Mouse (Mus musculus): ENCODE data around the gene Zrsr1.

Zrsr1 gene

GRCm38 (mm10) chr11:23008824-23009200 lies 37.0 kb downstream of the Zrsr1 start:
- DNase-seq (ENCODE audit: low spot score in 2 of 2), result no peak

GRCm38 (mm10) chr11:23013096-23013495 lies 41.3 kb downstream of the Zrsr1 start:
- no peak for DNase-seq (ENCODE audit: low spot score in 2 of 2)

DNA sequence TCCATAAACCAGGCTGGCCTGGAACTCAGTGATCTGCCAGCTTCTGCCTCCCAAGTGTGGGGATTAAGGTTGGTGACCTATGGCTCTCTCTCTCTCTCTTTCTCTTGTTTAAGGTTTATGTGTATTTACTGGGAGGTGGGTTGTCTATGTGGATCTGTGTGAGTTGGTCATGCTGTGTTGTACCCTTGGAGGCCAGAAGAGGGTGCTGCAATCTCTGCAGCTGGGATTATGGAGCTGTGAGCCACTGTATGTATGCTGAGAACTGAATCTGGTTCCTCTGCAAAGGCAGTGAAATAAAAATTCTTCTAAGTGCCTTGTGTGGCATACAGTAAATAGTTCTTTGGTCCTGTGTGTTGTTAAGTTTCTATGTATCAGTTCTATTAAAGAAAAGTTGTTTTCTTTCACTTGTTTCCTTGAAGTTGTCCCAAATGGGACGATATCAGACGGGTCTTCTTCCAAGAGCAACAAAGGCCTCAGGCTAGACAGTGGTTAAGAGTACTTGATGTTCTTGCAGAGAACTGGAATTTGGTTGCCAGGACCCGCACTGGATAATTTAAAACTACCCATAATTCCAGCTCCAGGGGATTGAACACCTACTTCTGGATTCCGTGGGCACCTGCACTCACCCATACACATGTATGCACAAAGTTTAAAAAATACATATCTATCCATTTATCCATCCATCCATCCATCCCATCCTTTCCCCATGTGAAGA lies 41.9 kb downstream of the Zrsr1 start:
- no peak for DNase-seq (ENCODE audit: low spot score in 2 of 2)

- no peak for DNase-seq (ENCODE audit: low spot score in 2 of 2)
These were observed 43.2 kb downstream of the Zrsr1 start for GRCm38 (mm10) chr11:23014996-23015395.

- no peak for DNase-seq (ENCODE audit: low spot score in 2 of 2)
These were observed 46.1 kb downstream of the Zrsr1 start for GRCm38 (mm10) chr11:23017943-23018342.

- no peak for DNase-seq (ENCODE audit: low spot score in 2 of 2)
These were observed 48.4 kb downstream of the Zrsr1 start for GRCm38 (mm10) chr11:23020116-23020770.

DNA sequence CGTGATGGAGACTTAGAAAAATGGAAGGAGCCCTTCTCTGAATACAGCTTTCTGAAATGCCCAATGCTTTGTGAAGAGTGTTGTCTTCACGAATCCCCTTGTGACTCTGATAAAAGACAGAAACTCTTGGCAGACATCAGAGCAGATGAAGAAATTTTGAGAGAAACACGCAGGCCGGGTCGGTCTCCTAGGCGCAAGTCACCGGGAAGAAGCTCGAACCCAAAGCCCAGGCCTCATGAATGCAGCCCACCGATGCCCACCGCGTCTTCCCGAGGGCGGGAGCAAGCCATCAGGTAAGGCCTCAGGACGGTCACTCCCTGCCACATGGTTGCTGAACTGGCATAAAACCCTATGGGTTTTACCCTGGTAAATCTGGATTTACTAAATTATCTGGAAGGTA lies 49.0 kb downstream of the Zrsr1 start:
- no peak for DNase-seq (ENCODE audit: low spot score in 2 of 2)

DNA sequence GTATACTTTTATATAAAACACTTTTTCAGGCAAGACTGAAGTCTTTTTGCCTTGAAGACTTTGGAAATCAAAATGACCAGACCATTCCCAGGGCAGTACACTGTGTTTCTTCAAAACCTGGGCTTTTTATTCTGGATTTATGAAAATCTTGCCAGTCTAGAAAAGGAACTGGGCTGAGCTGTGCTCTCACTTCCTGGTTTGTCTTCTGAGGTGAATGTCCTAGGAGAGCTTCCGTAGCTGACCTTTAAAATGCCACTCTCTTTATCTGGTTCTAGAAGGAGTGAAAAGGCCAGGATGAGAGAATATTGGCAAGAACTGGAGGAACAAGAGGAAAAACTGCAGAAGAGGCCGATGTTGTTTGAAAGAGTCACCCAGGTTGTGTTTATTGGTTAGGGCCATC lies 51.4 kb downstream of the Zrsr1 start:
- DNase-seq (ENCODE audit: low spot score in 2 of 2), result no peak

GRCm38 (mm10) chr11:23024169-23024568 lies 52.4 kb downstream of the Zrsr1 start:
- no peak for DNase-seq (ENCODE audit: low spot score in 2 of 2)

Measured in spleen, postnatal 4 days (tissue).